Mouse (Mus musculus) small intestine, adult 2 months (tissue): ENCODE results near the gene Iqcn. TPM values are rescaled to one million over a fixed set of nuclear protein-coding genes. Genes with fewer than 3 reads are reported as not detected.
A peak's percentile ranks its signal among the peaks of the same experiment; 100 is the strongest.

Source experiments
- H3K27ac ChIP-seq: fragments of 200-500 bp; 2 replicates; pipeline ENCODE4 v1.5.1; 2012; ENCODE audit warnings: low read depth, low read length, control low read depth, inconsistent platforms; ENCODE audit not compliant: insufficient read depth
- H3K27me3 ChIP-seq: fragments of 200-500 bp; 2 replicates; pipeline ENCODE4 v1.6.1; 2012; ENCODE audit warnings: mild to moderate bottlenecking, moderate library complexity, low read length, inconsistent platforms; ENCODE audit not compliant: control insufficient read depth, insufficient read depth
- H3K36me3 ChIP-seq: fragments of 200-500 bp; 2 replicates; pipeline ENCODE4 v1.6.1; 2012; ENCODE audit warnings: mild to moderate bottlenecking, low read length, control low read depth, inconsistent platforms; ENCODE audit not compliant: control insufficient read depth, insufficient read depth
- H3K4me1 ChIP-seq: fragments of 200-500 bp; 2 replicates; pipeline ENCODE4 v1.6.1; 2012; ENCODE audit warnings: low read length, inconsistent platforms, mixed read lengths; ENCODE audit not compliant: control insufficient read depth, insufficient read depth, insufficient read length
- H3K4me3 ChIP-seq: fragments of 200-500 bp; 2 replicates; pipeline ENCODE4 v1.5.1; 2012; ENCODE audit warnings: low read depth, mild to moderate bottlenecking, control low read depth, inconsistent platforms, low read length, moderate library complexity
- CTCF ChIP-seq: fragments of 200-500 bp; IDR thresholded peaks from 2 replicates; pipeline ENCODE4 v1.5.1; 2012; ENCODE audit warnings: low read depth, mild to moderate bottlenecking, control low read depth, inconsistent platforms, low read length, moderate library complexity, mixed read lengths; ENCODE audit not compliant: insufficient replicate concordance, insufficient read length; ENCODE audit errors: extremely low read depth
- POLR2A ChIP-seq: fragments of 200-500 bp; IDR thresholded peaks from 2 replicates; pipeline ENCODE4 v1.6.1; 2012; ENCODE audit warnings: low read depth, mild to moderate bottlenecking, control low read depth, inconsistent platforms, low read length, moderate library complexity
- WGBS: fragments of 180-500 bp; shearing (Covaris S2); methylation state at CpG from one replicate; pipeline ENCODE4 v1.1.7; 2018; 5-methylcytosine and 5-hydroxymethylcytosine counted together
- polyA plus RNA-seq: library from polyadenylated mRNA; depleted of rRNA; stranded (reverse); fragments of >200 nt; gene quantifications from 2 replicates; pipeline ENCODE4 v1.2.3, GENCODE M21; 2012

Gene Iqcn
- polyA plus RNA-seq, 1 experiment, result 0.03 TPM

DNA sequence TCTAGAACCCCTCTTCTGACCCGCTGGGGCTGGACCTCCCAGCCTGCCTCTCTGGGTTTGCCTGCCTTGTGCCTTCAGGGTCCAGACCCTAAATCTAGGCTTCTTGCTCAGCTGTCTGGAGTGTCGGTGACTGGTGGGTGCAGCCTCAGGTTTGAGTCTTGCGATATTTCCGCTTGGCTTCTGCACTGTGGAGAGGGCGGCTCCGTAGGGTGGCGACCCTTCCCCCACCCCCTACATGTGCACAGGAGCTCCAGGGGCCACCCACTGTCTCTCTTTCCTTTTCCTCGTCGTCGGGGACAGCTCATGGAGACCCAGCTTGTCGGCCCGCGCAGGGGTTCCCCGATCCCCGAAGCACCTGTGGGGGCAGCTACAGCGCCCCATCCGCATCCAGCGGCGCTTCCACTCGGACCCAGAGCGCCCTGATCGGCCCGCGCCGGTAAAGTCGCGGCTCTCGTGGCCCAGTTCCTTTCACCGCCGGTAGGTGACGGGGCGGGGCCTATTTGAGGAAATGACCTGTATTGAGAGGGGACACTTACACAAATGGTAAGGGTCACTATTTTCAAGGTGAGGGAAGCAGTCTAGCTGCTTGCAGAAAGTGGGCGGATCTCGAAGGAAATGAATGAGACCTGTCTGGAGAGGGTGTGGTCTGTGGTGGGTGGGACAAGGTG lies 26.7 kb downstream of the Iqcn start:
- Histone ChIP-seq H3K27me3 (peaks cover 3% of the 10 kb centered on the region; the same call in 1 of the 2 replicates), H3K4me1 (peaks cover 6% of the 10 kb centered on the region; the same call in 1 of the 2 replicates), H3K36me3 (no peaks in the 10 kb centered on the region), H3K4me3 (peak overlapping the region; percentile 39), H3K27ac (no peak overlapping the region)
- TF ChIP-seq CTCF (peak; percentile 46; the same call in 1 of the 2 replicates), POLR2A (no peak)
- 3% methylated on average over 34 of the region's 34 CpGs for WGBS

DNA sequence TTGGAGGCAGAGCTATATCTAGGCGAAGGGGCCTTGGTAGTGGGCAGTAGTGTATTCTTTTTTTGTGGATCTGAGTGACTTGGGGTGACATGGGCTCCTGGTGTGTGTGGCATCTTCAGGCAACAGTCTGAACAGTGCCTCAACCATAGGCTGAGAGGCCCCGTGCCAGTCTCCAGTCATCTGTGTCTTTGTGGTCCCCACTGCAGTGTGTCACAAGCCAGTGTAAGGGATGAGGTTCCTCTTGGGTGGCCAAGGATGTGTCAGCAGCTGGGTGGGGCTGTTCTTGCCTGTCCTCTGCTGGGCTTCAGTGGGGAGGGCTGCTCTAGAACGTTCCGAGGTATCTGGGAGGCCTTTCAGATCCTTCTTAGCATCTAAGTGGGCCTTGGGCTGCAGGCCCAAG lies 27.7 kb downstream of the Iqcn start:
- no peak for TF ChIP-seq POLR2A
- TF ChIP-seq CTCF, result no peak
- Histone ChIP-seq H3K36me3 (no peaks in the 10 kb centered on the region), H3K27ac (no peak overlapping the region), H3K27me3 (peaks cover 5% of the 10 kb centered on the region), H3K4me1 (peaks cover 6% of the 10 kb centered on the region; the same call in 1 of the 2 replicates), H3K4me3 (no peak overlapping the region)
- 83% methylated on average over 4 of the region's 4 CpGs for WGBS

DNA sequence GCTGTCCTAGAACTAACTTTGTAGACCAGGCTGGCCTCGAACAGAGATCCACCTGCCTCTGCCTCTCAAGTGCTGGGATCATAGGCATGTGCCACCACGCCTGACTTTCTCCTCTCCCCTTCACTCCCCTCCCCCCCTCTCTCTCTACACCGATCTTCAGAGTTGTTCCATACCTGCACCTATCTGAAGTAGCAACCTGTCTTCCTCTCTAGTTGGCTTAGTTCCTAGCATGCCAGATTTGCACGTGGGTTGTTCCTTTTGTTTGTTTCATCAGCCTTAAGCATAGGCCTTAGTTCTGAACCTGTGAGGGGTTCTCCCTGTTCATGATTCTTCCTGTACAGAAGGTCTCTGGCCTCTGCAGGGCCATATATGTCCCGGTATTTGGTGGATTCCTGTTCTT lies 34.4 kb downstream of the Iqcn start:
- Histone ChIP-seq H3K27ac (no peak overlapping the region), H3K4me1 (no peaks in the 10 kb centered on the region), H3K36me3 (no peaks in the 10 kb centered on the region), H3K27me3 (peaks cover 11% of the 10 kb centered on the region), H3K4me3 (no peak overlapping the region)
- 60% methylated on average over 5 of the region's 5 CpGs for whole genome bisulfite sequencing
- TF ChIP-seq CTCF (no peak), POLR2A (no peak)

DNA sequence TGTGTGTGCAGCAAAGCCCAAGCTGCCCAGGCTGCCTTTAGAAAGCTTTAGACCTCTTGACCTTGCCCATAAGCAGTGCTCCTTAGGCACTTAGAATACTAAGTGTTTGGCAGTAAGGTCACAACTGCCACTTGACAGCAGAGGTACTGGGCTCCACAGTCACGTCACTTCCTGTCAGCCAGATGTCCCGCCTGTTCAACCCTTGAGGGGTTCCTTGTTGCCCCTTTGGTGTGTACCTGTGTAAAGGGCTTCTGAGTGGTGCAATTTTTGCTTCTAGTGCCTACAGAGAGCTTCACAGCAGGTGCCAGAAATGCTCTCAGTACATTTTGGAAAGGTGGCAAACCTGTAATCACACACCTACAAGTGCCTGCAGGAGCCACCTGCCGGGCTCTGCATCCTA lies 35.0 kb downstream of the Iqcn start:
- Histone ChIP-seq H3K4me1 (no peaks in the 10 kb centered on the region; the same call in 1 of the 2 replicates), H3K27me3 (peaks cover 16% of the 10 kb centered on the region), H3K36me3 (no peaks in the 10 kb centered on the region), H3K27ac (no peak overlapping the region), H3K4me3 (no peak overlapping the region)
- WGBS, result 49% methylated on average over 3 of the region's 3 CpGs
- TF ChIP-seq POLR2A, result no peak

DNA sequence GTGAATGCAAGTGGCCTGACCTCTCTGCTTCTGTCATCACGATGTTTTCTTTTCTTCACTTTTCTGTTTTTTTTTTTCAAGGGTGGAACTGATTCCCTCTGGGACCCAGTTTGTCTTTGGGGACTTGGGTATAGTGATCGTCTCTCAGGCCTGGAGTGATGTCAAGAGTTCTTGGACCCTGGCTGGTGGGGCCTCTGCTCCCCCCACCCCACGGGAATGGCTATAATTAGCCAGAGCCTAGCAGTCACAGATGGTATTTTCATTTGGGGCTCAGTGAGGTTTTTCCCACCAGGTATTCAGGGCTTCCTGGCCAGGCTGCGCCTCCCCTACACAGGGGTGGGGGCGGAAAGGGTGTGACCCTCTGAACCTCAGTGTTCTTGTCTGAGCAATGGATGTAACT lies 38.4 kb downstream of the Iqcn start:
- TF ChIP-seq CTCF (no peak), POLR2A (no peak)
- peaks cover 11% of the 10 kb centered on the region for H3K4me1 ChIP-seq
- WGBS, result 53% methylated on average over 5 of the region's 5 CpGs
- H3K27me3 ChIP-seq, result peaks cover 31% of the 10 kb centered on the region
- H3K36me3 ChIP-seq, result no peaks in the 10 kb centered on the region
- no peak overlapping the region for H3K27ac ChIP-seq
- no peak overlapping the region for H3K4me3 ChIP-seq

DNA sequence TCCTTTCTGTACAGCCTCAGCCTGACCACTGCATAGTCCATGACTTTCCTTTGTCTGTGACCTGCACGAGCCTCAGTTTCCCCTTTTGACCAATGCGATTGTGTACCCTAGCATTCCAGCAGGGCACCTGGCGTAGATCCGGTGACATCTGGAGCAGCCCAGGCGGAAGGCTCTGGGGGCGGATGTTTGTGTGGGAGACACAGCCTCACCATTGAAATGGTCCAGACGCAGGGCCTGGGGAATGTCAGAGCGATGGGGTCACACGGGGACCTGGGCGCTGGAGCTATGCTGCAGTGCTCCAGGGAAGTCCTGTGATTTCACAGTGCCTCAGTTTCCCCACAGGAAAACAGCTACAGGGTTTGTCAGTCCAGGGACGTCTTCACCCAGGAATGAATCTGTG lies 38.9 kb downstream of the Iqcn start:
- 69% methylated on average over 11 of the region's 11 CpGs for WGBS
- Histone ChIP-seq H3K4me1 (peaks cover 11% of the 10 kb centered on the region), H3K27me3 (peaks cover 36% of the 10 kb centered on the region), H3K27ac (no peak overlapping the region), H3K4me3 (no peak overlapping the region), H3K36me3 (no peaks in the 10 kb centered on the region)
- TF ChIP-seq POLR2A (no peak), CTCF (no peak)

DNA sequence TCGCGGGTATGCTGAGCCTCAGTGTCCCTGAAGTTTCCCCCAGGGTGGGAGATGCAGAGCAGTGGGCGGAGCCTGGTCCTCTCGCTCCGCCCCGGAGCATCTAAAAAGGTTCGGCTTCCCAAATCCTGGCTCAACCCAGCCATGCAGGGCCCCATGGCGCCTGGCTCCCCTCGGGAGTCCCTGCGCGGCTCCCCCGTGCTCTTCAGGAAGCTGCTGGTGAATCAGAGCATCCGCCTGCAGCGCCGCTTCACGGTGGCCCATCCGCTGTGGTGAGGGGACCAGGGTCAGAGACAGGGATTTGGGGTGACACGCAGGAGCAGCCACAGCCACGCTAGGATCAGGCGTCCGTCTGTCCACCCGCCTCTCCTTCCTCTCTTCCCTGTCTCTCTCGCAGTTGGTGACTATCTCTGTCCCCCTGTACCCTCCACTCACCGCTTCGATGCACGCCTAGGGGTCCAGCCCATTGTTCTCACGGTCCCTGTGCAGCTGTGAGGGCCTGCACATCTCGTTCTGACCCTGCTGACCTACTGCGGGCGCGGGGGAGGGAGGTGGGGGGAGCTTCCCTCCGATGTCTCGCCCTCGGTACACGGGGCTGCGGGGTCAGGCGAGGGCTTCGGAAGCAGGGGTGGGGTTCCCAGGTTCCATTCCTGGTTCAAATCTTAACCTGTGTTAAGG lies 39.9 kb downstream of the Iqcn start:
- H3K27me3 ChIP-seq, result peaks cover 36% of the 10 kb centered on the region
- WGBS, result 12% methylated on average over 38 of the region's 38 CpGs
- TF ChIP-seq POLR2A (no peak), CTCF (no peak)
- peaks cover 11% of the 10 kb centered on the region for H3K4me1 ChIP-seq
- H3K27ac ChIP-seq, result 0 out of 2 replicates have a peak overlapping the region, but pooled peaks have one; percentile 13
- no peaks in the 10 kb centered on the region for H3K36me3 ChIP-seq
- H3K4me3 ChIP-seq, result peak overlapping the region; percentile 52
